Mouse (Mus musculus): ENCODE results near the gene Hist1h2bb.

GRCm38 (mm10) chr13:23740910-23741309 lies 5.6 kb upstream of the Hist1h2bb start:
- TF ChIP-seq POLR2A (IDR thresholded peaks at IDR 0.05; ENCODE audit: low read depth, low read length): no peak
- no peak for TF ChIP-seq CTCF (IDR thresholded peaks at IDR 0.05; ENCODE audit: borderline replicate concordance, insufficient read depth, low read length)
